Mouse (Mus musculus) layer of hippocampus, adult 9-10 months (tissue): ENCODE data around the gene Myo6.
A peak's percentile ranks its signal among the peaks of the same experiment; 100 is the strongest.

Experiments used
- DNase-seq: peaks from one replicate; pipeline ENCODE4 v3.0.0; 2022; ENCODE audit warnings: low spot score

The Myo6 gene

DNA sequence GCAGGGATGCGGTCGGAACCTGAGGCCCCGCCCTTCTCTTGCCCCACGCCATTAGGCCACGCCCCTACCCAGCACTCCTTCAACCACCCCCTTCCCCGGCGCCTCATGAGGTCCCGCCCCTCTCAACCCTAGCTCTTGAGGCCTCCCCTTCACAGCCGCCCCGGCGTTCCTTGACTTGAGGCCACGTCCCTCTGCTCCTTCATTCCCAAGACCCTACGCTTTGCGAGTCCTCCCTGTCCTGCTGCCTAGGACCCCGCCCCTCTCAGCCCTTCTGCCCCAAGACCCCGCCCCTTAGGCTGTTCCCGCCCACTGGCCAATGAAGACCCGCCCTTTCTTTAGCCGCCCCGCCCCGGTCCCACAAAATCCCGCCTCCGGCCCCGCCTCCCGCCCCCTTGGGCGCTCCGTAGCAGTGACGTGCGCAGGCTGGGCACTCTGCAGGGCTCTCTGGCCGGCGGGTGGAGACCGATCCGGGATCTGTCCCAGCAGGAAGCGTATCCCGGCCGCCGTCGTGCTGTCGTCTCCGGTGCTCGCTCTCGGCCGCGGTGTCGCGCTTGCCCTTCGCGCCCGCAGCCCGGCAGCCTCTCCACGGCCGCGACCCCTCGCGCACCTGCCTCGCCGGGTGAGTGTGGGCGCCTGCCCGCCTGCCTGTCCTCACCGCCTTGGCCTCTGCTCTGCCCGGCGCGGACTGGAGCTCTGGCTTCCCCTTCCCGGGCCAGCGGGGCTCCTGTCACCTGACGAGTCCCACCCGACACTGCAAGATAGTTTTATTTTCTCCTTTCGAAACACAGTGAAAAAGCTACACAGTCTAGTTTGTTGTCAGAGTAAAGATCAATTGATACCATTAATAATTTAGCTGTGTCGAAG lies at the start of gene Myo6:
Gene Myo6 (plus strand): TSS at position 421 of the 864 bp plus-strand sequence.
- peak; percentile 57 for DNase-seq

DNA sequence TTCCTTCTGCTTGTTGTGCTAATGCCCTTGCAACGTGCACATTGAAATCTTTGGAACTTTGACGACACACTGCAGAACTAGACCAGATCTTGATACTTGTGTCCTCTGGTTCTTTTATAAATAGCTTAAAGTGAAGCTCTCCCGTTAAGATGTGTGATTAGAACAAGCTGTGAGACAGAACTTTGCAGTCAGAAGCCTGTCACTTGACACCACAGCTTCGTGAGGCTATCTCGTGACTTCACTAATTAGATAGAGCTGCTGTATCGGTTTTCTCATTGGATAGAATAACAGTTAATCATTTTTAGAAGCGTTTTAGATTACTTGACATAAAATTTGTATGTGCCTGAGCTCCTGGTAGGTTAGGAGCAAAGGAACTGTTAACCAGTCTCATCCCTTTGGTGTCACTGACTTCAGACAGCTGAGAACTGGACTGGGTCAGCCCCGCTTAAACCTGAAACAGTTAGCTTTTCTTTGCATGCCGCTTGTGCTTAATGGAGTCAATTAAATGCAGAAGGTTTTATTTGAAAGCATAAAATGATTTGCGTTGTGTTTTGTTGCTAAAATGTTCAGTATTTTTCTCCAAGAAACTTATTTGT lies 18.7 kb upstream of the Myo6 start:
- no peak for DNase-seq

DNA sequence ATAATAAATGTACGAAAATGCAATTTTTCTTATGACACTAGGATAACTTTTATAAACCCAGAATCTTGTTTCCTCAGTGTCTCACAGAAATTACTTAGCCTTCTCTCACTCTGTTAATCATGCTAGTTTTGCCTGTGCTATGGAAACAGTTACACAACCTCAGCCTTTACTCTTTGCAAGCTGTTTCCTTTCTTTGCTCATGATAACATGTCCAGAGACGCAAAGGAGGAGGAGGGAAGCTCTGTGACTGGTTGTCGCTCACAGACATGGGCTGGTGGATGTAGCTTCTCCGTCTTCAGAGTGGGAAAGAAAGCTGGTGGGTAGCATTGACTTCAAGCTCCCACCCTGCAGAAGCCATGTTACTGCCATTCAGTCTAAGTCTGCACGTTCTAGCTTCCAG lies 15.2 kb upstream of the Myo6 start:
- DNase-seq, result no peak

DNA sequence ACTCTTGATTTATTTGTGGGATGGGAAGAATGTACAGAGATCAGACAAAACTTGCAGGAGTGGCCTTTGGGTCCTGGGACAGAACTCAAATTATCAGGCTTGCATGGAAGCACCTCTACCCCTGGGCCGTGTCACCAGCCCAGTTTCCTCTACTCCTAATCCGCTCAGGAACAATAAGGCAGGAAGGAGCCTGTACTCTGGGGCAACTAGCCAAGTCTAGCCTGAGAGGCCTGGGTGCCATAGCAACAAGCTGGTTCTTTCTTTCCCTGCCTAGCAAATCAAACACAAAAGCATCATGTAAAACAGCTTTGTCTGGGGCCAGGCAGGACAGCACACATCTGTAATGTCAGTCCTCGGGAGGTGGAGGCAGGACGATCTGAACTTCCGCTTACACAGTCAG lies 9.6 kb upstream of the Myo6 start:
- DNase-seq, result peak; percentile 55

DNA sequence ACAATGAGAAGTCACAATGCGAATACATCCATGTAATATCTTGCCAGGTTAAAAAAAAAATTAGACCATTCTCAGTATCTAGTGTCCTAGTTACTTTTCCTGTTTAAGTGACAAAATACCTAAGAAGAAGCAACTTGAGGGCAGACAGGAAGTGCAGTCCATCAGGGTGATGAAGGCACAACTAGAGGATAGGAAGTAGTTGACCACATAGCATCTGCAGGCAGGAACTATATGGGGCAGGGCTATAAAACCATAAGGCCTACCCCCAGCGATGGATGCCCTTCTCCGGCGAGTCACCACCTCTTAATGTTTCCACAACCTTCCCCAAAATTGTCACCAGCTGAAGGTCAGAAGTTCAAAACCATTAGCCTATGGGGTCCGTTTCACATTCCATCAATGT lies 8.1 kb upstream of the Myo6 start:
- no peak for DNase-seq

DNA sequence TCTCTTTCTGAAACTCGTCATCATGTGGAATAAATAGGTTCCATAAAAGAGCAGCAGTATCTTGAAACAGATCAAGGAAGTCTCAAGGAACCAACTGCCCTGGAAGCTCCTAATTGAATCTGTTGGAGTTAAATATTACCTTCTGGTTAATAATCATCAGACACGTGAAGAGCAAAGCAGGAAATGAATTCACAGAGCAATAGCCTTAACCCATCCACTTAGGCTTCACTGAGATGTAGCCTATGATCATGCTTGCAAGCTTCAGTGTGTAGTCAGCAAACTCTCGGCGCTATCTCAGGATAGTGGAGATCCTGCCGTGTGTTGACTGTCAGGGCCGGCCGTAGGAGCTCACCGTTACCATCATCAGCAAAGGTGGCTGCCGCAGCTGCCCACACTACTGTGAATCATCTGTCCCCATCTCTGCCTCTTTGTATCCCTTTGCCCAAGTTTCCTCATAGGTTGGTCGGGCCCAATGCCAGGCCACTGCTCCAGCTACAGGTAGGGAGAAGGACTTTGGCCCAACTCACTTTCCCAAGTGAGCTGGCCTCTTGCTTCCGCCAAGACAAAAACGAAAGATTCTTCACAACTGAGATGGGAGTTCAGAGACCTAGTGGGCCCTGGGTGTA lies 6.9 kb upstream of the Myo6 start:
- no peak for DNase-seq

DNA sequence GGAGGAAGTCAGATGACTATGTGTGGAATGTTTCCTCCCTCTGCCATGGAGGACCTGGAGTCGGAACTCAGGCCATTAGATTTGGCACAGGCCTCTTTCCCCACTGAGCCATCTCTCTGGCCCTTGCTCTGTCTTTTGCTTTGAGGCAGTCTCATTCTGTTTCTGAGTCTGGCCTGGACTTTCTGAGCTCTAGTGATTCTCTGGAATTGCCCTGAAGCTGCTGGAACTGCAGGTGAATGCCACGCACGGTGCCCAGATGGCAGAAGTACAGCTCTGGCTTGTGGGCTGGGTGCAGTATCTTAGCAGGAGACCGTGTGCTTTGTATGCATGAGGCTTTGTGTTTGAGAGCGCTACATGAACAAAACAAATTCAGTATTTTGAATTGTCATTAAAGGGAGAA lies 5.9 kb upstream of the Myo6 start:
- no peak for DNase-seq

DNA sequence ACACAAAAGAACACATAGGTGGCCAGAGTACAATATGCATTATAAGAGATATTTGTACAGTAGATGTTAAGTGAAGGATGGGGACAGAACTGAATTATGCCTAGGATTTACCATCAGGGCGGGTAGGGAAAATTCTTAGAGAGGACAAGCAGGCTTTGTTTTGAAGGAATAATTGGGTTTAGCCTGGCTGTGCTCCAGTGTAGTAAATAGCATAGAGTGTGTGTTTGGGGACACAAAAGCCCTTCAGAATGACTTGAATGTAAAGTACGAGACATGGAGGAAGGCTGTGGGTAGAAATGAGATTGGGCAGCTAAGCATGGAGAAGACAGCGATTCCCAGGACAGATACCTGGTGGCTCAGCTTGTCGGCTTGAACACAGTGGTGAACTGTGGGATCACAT lies 3.4 kb upstream of the Myo6 start:
- DNase-seq, result no peak

DNA sequence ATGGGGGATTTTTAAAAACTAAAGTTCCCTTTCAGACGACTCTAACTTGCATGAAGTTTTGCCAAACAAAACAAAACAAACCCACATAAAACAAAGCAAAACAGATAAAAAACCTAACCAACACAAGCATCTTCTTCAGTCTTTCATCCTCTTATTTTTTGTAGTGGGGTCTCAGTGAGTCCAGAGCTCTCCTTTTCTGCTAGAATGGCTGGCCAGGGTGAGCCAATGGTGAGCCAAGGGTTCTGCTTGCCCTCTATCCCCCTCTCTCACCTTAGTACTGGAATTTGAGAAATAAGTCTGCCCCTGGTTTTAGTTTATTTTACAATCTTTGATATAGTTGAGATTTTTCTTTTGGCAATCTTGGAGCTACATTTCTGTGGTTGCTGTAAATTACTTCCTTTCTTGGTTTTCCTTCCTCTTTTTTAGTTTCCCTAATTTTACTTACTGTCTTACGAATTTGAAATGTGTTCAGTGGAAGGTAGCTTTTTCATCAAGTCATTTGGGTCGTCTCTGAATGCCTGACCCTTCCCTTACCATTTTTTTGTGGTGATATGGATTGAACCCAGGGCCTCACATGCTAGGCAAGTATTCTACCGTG lies 1.6 kb upstream of the Myo6 start:
- no peak for DNase-seq

DNA sequence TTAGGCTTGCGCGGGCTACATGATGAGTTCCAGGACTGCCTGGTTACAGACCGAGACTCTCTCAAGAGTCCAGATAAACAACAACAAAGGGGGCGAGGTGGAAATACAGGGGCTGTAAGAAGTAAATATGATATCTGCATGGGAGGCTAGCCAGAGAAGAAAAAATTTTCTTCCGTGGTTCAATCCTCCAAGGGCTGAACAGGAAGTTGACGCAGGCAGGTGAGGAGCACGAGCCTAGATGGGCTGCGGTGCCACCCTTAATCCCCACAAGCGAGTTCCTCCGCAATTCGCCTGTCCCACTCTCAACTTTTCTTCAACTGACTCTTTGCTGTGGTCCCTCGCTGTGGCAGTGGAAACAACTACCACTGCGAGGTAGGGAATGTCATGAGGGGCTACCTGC lies 640 bp upstream of the Myo6 start:
- DNase-seq, result no peak

DNA sequence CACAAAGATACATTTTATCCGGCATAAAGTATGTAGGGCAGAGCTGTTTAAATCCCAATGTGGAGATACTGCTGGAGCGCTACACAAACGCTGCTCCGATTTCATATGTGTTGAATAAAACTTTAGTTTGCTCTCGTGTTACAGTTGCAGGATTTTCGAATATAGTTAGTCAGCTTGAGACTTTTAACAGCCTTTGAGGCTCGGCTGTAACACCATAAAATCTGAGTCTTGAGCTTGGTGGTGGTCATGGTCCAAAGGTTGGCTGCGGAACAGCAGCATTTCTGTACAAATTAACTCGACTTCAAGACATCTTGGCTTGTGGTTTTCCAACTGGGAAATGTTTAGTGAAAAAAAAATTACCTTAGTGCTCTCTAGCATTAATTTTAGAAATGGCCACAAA lies 859 bp downstream of the Myo6 start:
- no peak for DNase-seq

DNA sequence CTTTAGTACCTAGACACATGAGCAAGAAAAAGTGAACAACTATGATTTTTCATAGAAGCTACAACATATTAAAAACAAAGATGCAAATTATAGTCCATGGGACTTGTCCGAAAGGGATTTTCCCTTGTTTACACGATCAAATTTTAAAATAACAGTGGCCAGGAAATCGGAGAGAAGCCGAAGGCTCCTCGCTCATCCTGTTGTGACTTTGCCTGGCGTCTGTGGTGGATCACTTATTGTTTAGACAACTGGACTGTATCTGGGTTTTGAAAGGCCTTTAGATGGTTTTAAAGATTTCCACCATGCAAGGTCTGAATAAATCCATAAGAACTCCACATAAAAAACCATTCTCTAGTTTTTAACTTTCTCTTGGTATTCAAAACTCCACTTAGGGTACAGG lies 1.6 kb downstream of the Myo6 start:
- DNase-seq, result no peak

DNA sequence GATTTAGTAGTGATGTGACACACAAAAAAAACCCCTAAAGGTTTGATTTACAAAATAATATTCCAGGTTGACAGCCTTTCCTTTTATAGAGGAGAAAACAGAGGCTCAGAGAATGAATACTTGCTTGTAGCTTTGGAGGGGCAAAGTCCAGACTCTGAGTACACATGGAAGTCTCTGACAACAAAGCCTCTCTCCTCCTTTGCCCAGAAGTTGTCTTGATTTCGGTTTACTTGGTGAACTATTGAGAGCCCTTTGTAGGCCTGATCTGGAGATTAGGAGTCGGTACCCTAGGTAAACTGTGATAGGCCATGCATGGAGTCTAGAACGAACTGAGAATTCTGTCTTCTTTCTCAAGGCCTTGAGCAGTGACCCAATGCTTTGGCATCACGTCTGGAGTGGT lies 2.3 kb downstream of the Myo6 start:
- no peak for DNase-seq

DNA sequence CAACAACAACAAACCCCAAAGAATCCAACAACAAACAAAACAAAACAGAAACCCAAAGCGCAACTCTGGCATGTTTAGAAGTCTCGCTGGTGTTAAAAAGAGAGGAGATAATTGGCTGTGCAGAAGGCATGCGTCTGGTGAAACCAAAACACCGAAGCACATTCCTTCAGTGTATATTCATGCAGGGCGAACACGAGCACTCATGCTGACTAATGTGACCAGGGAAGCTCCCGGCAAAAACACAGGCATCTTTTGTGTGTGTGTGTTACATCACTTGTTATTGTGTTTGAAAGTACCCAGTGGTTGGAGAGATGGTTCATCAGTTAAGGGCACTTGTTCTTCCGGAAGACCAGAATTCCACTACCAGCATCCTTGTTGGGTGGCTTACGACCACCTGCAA lies 4.7 kb downstream of the Myo6 start:
- DNase-seq, result no peak

DNA sequence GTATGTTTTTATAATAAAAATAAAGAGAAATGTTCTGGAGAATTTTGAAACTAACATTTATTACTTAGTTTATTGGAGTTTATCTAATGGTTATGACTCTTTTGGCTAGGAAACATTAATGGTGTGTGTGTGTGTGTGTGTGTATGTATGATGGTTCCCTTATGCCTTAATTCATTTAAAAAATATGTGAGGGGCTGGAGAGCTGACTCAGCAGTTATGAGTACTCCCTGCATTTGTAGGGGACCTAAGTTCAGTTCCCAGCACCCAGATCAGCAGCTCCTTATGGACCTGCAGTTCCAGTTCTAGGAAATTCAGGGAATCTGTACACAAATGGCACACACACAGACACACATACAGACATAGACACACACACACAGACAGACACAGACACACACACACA lies 6.4 kb downstream of the Myo6 start:
- no peak for DNase-seq

DNA sequence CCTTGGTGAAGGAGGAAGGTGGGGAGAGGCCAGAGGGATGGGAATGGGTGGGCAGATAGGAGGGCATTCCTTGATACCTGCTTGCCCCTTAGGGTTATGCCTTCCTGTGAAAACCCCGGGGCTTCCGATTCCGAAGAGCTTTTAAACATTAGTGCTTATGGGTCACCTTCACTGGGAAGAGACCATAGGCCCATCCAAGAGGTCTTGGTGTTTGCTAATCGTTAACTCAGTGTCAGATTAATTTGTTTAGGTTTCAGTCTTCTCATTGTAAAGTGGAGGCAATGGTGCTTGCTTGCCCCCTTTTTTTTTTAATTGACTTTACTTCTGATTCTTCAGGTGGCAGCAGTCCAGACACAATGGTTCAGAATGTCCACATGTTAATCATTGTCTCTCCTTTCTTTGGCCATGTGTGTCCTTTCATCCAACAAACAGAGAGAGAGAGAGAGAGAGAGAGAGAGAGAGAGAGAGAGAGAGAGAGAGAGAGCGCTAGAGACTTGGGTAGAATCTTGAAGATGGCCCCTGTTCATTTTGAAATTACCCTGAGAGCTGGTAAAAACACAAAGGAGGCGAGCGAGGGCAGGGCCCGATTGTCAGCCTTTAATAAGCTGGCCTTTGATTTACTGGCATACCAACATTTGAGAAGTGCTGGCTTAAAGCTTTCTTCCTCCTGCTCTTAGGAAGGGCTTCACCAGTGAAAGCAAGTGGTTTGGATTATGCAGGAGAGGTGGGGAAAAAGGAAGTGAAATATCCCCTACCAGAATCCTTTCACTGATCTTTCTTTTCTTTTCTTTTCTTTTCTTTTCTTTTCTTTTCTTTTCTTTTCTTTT lies 7.8 kb downstream of the Myo6 start:
- no peak for DNase-seq

DNA sequence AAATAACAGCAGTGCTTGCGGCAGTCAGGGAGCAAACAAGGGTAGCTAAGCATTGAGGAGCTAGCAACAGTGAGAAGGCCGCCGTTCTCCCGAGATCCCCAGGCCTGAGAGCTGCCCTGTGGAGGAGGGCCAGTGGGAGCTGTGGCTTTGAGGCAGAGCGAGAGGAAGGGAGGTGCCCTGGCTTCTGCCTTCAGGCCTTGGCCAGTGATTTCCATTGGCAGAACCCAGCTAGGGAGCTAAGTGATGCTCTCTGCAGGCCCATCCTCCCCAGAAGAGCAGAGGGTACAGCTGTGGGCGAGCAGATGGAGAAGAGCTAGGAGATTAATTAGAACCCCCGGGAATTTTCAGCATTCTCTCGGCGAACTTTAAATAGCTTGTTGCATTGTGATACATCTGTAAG lies 8.8 kb downstream of the Myo6 start:
- DNase-seq, result no peak

DNA sequence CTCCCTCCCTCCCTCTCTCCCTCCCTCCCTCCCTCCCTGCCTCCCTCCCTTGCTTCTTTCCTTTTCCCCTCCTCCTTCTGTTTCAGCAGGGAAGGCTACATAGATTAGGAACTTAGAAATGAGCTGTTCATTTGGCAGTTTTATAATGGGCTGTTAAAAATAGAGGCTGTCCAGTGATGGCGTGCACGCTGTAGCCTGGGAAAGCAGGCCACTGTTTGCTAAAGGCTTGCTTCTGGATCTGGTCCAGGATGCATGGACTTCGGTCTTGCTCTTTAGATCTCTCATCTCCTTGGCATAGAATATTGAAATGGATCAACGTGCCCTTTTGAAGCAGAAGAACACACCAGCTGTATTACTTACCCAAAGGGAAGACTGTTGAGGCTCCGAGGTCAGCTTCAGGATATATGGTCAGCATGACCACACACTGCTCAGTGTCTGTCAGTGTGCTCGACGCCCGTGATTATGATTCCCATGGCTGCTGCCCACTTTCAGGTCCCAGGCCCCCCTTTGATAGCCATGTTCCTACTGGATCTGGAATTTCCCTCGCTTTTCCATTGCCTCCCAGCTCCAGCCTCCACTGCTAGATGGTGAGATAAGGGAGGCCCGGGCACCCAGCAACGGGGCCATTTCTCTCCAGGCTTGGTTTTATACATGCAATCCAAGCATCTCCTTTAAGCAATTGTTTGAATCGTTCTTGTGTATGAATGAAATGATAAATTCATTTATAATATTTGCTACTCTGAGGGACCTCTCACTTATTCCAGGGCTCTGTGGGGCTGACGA lies 12.1 kb downstream of the Myo6 start:
- DNase-seq, result no peak

DNA sequence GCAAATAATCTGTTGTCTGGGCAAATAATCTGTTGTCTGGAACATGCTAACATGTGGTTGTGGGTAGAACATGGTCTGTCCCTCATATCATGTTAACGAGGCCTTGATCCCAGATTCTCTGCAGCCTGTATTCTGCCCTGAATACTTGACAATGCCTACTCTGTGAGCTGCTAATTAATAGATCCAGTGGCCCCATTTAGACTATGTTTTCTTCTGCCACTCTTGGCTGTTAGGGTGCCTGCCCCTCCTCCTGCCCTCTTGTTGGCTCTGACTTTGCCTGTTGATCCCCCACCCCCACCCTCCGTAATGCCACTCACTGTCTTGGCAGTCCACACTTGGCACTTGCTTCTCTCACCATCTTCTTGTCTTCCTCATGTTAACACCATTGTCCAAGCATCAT lies 13.8 kb downstream of the Myo6 start:
- DNase-seq, result no peak

DNA sequence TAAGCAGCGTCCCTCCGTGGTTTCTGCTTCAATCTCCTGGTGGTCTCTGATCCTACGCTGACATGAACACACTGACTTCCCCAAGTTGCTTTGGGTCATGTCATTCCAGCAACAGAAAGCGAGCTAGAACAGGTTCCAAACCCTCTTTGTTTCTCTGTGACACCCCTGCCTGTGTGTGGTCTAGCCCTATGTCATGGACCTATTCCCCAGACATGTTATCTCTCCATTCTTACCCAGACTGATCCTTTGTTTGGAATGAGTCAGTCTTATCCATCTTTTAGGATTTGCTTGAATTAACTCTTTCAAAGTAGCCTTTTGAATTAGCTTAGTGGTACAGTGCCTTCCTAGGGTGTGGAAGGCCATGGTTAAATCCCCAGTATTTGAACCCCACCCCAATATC lies 14.9 kb downstream of the Myo6 start:
- DNase-seq, result no peak

DNA sequence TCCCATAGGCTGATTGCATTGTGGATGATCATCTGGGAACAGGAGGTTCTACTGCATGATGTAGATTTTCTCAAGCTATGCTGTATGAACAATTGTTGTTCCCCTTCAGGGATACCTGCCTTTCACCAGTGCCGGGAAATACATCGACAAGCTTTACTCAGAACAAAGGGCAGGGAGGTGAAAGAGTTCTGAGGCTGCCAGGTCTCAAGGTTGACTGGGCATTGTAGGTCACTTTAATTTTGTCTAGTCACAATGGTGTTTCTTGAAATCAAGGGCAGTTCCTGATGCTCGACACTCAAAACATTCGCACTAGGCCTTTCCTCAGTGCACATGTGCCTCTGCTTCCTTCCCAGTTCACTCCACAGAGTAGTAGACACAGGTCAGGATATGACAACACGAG lies 15.9 kb downstream of the Myo6 start:
- DNase-seq, result no peak
